Mouse (Mus musculus) liver, postnatal 0 days (tissue): ENCODE measurements around the gene Serpina3k.
"Not testable (repeated sequence)": the region's sequence is repeated elsewhere in the genome, so short reads cannot be mapped to it uniquely, and the experiment has no call there.

Source experiments
- CTCF ChIP-seq: sonication (generic); IDR thresholded peaks from 2 replicates; pipeline ENCODE4 v1.5.1; 2016; ENCODE audit warnings: antibody characterized with exemption, low read depth
- EP300 ChIP-seq: IDR thresholded peaks from 2 replicates; pipeline ENCODE4 v1.6.1; 2016; ENCODE audit warnings: antibody characterized with exemption, low read depth, mild to moderate bottlenecking

- not testable (repeated sequence) for TF ChIP-seq CTCF
- TF ChIP-seq EP300: 0 out of 2 replicates have a peak, but pooled peaks have one; percentile 47
Observed at GRCm38 (mm10) chr12:104386878-104387277, 48.6 kb downstream of the Serpina3k start.
